Mouse (Mus musculus) duodenum, adult 2 months (tissue): Measurements from ENCODE around the gene Raph1. TPM values are rescaled to one million over a fixed set of nuclear protein-coding genes. Genes with fewer than 3 reads are reported as not detected.

ENCODE experiments used
- polyA plus RNA-seq: library from polyadenylated mRNA; depleted of rRNA; stranded (reverse); fragments of >200 nt; gene quantifications from 2 replicates; pipeline ENCODE4 v1.2.3, GENCODE M21; 2012; ENCODE audit warnings: low replicate concordance; rRNA removed

The Raph1 gene
- polyA plus RNA-seq = 7.8 and 9.2 TPM in 2 replicates

DNA sequence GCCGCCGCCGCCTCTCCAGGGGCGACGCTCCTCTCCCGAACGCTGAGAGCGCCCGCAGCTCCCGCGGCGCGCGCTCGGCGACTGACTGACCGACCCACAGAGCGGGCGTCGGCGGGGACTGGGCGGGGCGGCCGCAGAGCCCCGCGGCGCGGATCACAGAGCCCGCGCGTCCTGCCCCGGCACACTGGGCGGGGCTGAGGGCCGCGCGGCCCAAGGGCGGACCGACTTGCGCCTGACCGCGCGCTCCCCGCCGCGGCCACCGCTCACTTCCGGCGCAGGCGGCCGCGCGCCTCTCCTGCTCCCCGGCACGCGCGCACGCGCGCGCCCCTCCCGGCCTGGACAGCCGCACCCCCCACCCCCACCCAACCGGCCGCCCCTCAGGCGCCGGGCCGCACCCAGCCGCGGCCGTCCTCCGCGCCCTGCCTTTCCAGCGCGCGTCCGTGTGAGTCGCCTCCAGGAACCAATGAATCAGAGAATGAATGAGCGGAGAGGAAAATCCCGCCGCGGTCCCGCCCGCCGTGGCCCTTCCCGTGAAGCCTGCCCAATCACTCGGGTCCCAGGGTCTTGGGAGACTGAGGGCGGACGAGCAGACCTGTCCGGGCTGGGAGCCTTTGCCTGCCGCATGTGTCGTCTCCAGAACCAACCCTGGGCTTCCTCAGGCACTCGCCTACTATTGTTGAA lies at the start of gene Raph1:
TSS of gene Raph1 (minus strand) at position 474 of the 681 bp plus-strand sequence.

Other genes with a start within 250 kb of the Raph1 start
- gene Cyp20a1, start 223.8 kb downstream of the Raph1 start, polyA plus RNA-seq = 0.47 and 0.90 TPM in 2 replicates
- gene Abi2, start 157.5 kb downstream of the Raph1 start, polyA plus RNA-seq = 0.50 and 0.67 TPM in 2 replicates
- 0.18 and 0.29 TPM in 2 replicates for gene Cd28, start 149.7 kb upstream of the Raph1 start, polyA plus RNA-seq